Mouse (Mus musculus) liver, embryonic 18 days (tissue): ENCODE measurements around the gene Cd3eap. TPM values are rescaled to one million over a fixed set of nuclear protein-coding genes. Genes with fewer than 3 reads are reported as not detected.

Experiments
- polyA plus RNA-seq: library from polyadenylated mRNA; depleted of rRNA; stranded (reverse); fragments of >200 nt; gene quantifications from 2 replicates; pipeline ENCODE4 v1.2.3, GENCODE M21; 2012; rRNA removed

Cd3eap gene
- polyA plus RNA-seq: 4.4 TPM in 2 replicates

GRCm38 (mm10) chr7:19359299-19359891 lies at the start of gene Cd3eap, which contains the start of gene Ppp1r13l:
Gene Cd3eap, minus strand, starts transcription at chr7:19359483.
Gene Ppp1r13l, plus strand, starts transcription at chr7:19359749.

GRCm38 (mm10) chr7:19404476-19404875 lies 45.2 kb upstream of the Cd3eap start, which contains the start of gene Ckm:
Gene Ckm, plus strand, starts transcription at chr7:19404776.

GRCm38 (mm10) chr7:19403731-19404296 lies 44.5 kb upstream of the Cd3eap start, which contains the start of gene Klc3:
Gene Klc3, minus strand, starts transcription at chr7:19404104.

GRCm38 (mm10) chr7:19381377-19382165 lies 22.3 kb upstream of the Cd3eap start, which contains the start of gene Ercc2:
Gene Ercc2, plus strand, starts transcription at chr7:19382010.

GRCm38 (mm10) chr7:19344237-19344847 lies 14.9 kb downstream of the Cd3eap start, which contains the start of gene Ercc1:
Gene Ercc1, plus strand, starts transcription at chr7:19344778.

GRCm38 (mm10) chr7:19309884-19310641 lies 49.2 kb downstream of the Cd3eap start, which contains the start of gene Fosb:
Gene Fosb, minus strand, starts transcription at chr7:19310051.

Other genes with a start within 250 kb of the Cd3eap start
- 0.11 and 0.14 TPM in 2 replicates for gene Gm4969, start 241.1 kb downstream of the Cd3eap start, polyA plus RNA-seq
- 2.1 and 2.2 TPM in 2 replicates for gene Fbxo46, start 239.6 kb downstream of the Cd3eap start, polyA plus RNA-seq
- gene Qpctl, start 210.2 kb downstream of the Cd3eap start, polyA plus RNA-seq: 2.8 and 3.1 TPM in 2 replicates
- 42.5 and 46.3 TPM in 2 replicates for gene Snrpd2, start 209.8 kb downstream of the Cd3eap start, polyA plus RNA-seq
- gene Gipr, start 193.4 kb downstream of the Cd3eap start, polyA plus RNA-seq: 1.00 and 2.3 TPM in 2 replicates
- 11.2 and 12.9 TPM in 2 replicates for gene Eml2, start 183.1 kb downstream of the Cd3eap start, polyA plus RNA-seq
- gene Gpr4, start 146.9 kb downstream of the Cd3eap start, polyA plus RNA-seq: 0.94 and 0.97 TPM in 2 replicates
- 6.5 TPM in 2 replicates for gene Opa3, start 131.1 kb downstream of the Cd3eap start, polyA plus RNA-seq
- 46.0 and 54.2 TPM in 2 replicates for gene Vasp, start 87.7 kb downstream of the Cd3eap start, polyA plus RNA-seq
- 0.06 and 0.12 TPM in 2 replicates for gene Ppm1n, start 79.4 kb downstream of the Cd3eap start, polyA plus RNA-seq
- 3.1 and 3.7 TPM in 2 replicates for gene Rtn2, start 76.9 kb downstream of the Cd3eap start, polyA plus RNA-seq
- 0.05 TPM in 2 replicates for gene Fosb, start 49.4 kb downstream of the Cd3eap start, polyA plus RNA-seq
- gene Ercc1, start 14.7 kb downstream of the Cd3eap start, polyA plus RNA-seq: 7.9 and 9.1 TPM in 2 replicates
- 0.73 and 1.9 TPM in 2 replicates for gene Ppp1r13l, start 266 bp upstream of the Cd3eap start, polyA plus RNA-seq
- 10.3 and 12.5 TPM in 2 replicates for gene Ercc2, start 22.5 kb upstream of the Cd3eap start, polyA plus RNA-seq
- gene Klc3, start 44.6 kb upstream of the Cd3eap start, polyA plus RNA-seq: 0.85 TPM in 2 replicates
- gene Ckm, start 45.3 kb upstream of the Cd3eap start, polyA plus RNA-seq: 0.31 and 2.5 TPM in 2 replicates
- 4.5 and 4.8 TPM in 2 replicates for gene Mark4, start 99.3 kb upstream of the Cd3eap start, polyA plus RNA-seq
- gene Exoc3l2, start 103.8 kb upstream of the Cd3eap start, polyA plus RNA-seq: 2.2 and 2.4 TPM in 2 replicates
- 2.2 and 2.5 TPM in 2 replicates for gene Bloc1s3, start 148.9 kb upstream of the Cd3eap start, polyA plus RNA-seq
- gene Trappc6a, start 148.9 kb upstream of the Cd3eap start, polyA plus RNA-seq: 36.0 and 40.0 TPM in 2 replicates
- 0.02 and 0.06 TPM in 2 replicates for gene Nkpd1, start 158.4 kb upstream of the Cd3eap start, polyA plus RNA-seq
- 21.3 and 26.8 TPM in 2 replicates for gene Ppp1r37, start 203.6 kb upstream of the Cd3eap start, polyA plus RNA-seq
- gene Zfp296, start 217.8 kb upstream of the Cd3eap start, polyA plus RNA-seq: 0.81 and 0.85 TPM in 2 replicates
- gene Gemin7, start 218.1 kb upstream of the Cd3eap start, polyA plus RNA-seq: 28.8 and 31.3 TPM in 2 replicates
- 17.9 and 24.7 TPM in 2 replicates for gene Clasrp, start 245.0 kb upstream of the Cd3eap start, polyA plus RNA-seq